Mouse (Mus musculus): ENCODE data around the gene Prdm9.
"Not testable (repeated sequence)": the region's sequence is repeated elsewhere in the genome, so short reads cannot be mapped to it uniquely, and the experiment has no call there.

Prdm9 gene

GRCm38 (mm10) chr17:15564014-15564927 is at the start of gene Prdm9:
TSS of gene Prdm9 (minus strand) at chr17:15564354.
- DNase-seq (ENCODE audit: low spot score), result peak; percentile 98

GRCm38 (mm10) chr17:15599496-15599895 is 35.3 kb upstream of the Prdm9 start:
- DNase-seq (ENCODE audit: low spot score), result no peak

- DNase-seq (ENCODE audit: low spot score), result no peak
Observed at GRCm38 (mm10) chr17:15591216-15591881, 27.2 kb upstream of the Prdm9 start.

GRCm38 (mm10) chr17:15588116-15588515 is 24.0 kb upstream of the Prdm9 start:
- DNase-seq (ENCODE audit: low spot score), result no peak

GRCm38 (mm10) chr17:15585691-15586090 is 21.5 kb upstream of the Prdm9 start:
- DNase-seq (ENCODE audit: low spot score), result no peak

GRCm38 (mm10) chr17:15583071-15583470 is 18.9 kb upstream of the Prdm9 start:
- DNase-seq (ENCODE audit: low spot score), result no peak

GRCm38 (mm10) chr17:15580072-15580447 is 15.9 kb upstream of the Prdm9 start:
- DNase-seq (ENCODE audit: low spot score), result no peak

- no peak for DNase-seq (ENCODE audit: low spot score)
Observed at GRCm38 (mm10) chr17:15579410-15580071, 15.4 kb upstream of the Prdm9 start.

GRCm38 (mm10) chr17:15577291-15577694 is 13.1 kb upstream of the Prdm9 start:
- peak; percentile 24 for DNase-seq (ENCODE audit: low spot score)

GRCm38 (mm10) chr17:15575056-15575455 is 10.9 kb upstream of the Prdm9 start:
- no peak for DNase-seq (ENCODE audit: low spot score)

- no peak for DNase-seq (ENCODE audit: low spot score)
Observed at GRCm38 (mm10) chr17:15566908-15567307, 2.8 kb upstream of the Prdm9 start.

GRCm38 (mm10) chr17:15564928-15565300 is 760 bp upstream of the Prdm9 start:
- no peak for DNase-seq (ENCODE audit: low spot score)

GRCm38 (mm10) chr17:15559946-15560345 is 4.2 kb downstream of the Prdm9 start:
- no peak for DNase-seq (ENCODE audit: low spot score)

GRCm38 (mm10) chr17:15549713-15550112 is 14.4 kb downstream of the Prdm9 start:
- DNase-seq (ENCODE audit: low spot score), result no peak

- no peak for DNase-seq (ENCODE audit: low spot score)
Observed at GRCm38 (mm10) chr17:15546440-15546839, 17.7 kb downstream of the Prdm9 start.

GRCm38 (mm10) chr17:15543868-15544267 is 20.3 kb downstream of the Prdm9 start:
- DNase-seq (ENCODE audit: low spot score), result not testable (repeated sequence)

- DNase-seq (ENCODE audit: low spot score), result no peak
Observed at GRCm38 (mm10) chr17:15540309-15540708, 23.8 kb downstream of the Prdm9 start.

GRCm38 (mm10) chr17:15536457-15536904 is 27.7 kb downstream of the Prdm9 start:
- no peak for DNase-seq (ENCODE audit: low spot score)

GRCm38 (mm10) chr17:15535943-15536342 is 28.2 kb downstream of the Prdm9 start:
- DNase-seq (ENCODE audit: low spot score), result no peak

GRCm38 (mm10) chr17:15535162-15535800 is 28.9 kb downstream of the Prdm9 start:
- DNase-seq (ENCODE audit: low spot score), result no peak

GRCm38 (mm10) chr17:15530141-15530540 is 34.0 kb downstream of the Prdm9 start:
- DNase-seq (ENCODE audit: low spot score), result no peak

- DNase-seq (ENCODE audit: low spot score), result no peak
Observed at GRCm38 (mm10) chr17:15528887-15529286, 35.3 kb downstream of the Prdm9 start.
